Mouse (Mus musculus): Measurements from ENCODE around the gene Cd80.

The Cd80 gene

GRCm38 (mm10) chr16:38450707-38451106, 4.7 kb upstream of the Cd80 start:
- no peak for DNase-seq

DNA sequence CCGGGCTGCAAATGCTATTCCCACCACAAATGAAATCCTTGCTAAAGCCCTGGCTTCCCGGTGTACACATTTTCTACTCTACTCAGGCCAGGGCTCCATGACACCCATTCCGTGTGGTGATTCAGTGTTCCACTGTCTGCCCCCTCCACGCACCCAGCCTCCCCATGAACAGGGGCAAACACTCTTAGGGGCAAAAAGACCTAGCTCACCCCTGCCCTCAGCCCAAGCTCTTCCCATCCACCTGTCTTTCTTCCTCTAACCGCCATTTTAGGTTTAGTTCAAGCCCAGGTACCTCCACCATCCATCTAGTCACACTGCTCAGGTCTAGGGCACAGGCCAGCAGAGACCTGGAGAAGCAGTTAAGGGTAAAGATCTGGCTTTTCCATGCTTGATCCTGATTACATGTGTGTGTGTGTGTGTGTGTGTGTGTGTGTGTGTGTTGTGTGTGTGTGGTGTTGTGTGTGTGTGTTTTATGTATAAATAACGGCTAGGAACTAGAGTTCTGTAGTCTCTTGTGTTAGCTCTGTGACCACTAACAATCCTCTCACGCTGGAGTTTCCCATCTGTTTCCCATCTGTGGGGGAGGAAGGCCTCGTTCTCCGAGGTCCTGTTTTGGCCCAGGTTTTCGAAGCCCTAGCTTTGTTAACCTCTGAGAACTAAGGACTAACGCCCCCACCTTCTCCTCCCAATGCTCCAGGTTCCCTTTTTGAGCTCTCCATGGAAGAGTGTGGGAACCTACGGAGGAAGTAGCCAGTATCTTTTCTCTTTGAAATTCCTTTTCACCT, 3.7 kb upstream of the Cd80 start:
- no peak for DNase-seq

GRCm38 (mm10) chr16:38452442-38453202, 2.7 kb upstream of the Cd80 start, which contains the start of gene Adprh:
Adprh (minus strand) TSS chr16:38452703.
- DNase-seq = peak; percentile 86

- no peak for DNase-seq
Measured at GRCm38 (mm10) chr16:38453203-38453553, 2.2 kb upstream of the Cd80 start.

DNA sequence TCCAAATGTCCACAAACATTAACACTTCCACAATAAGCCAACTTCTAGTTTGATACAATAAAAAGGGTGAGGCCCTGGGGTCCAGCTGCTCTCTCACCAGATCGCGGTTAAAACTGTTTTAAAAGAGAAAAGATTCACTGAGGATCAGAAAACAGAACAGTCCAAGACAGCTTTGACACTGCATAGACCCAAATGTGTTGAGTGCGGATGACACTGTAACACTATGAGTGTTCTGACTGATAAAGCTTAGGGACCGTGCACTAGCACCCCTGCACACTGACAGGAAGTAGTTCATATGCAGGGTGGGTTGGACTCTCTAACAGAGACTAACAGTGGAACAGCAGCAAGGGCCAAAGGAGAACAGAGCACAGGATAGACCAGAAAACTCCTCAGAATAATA, 1.4 kb upstream of the Cd80 start:
- no peak for DNase-seq

GRCm38 (mm10) chr16:38454533-38455254, 667 bp upstream of the Cd80 start:
- no peak for DNase-seq

- no peak for DNase-seq
Measured at GRCm38 (mm10) chr16:38456812-38457567, 1.6 kb downstream of the Cd80 start.

DNA sequence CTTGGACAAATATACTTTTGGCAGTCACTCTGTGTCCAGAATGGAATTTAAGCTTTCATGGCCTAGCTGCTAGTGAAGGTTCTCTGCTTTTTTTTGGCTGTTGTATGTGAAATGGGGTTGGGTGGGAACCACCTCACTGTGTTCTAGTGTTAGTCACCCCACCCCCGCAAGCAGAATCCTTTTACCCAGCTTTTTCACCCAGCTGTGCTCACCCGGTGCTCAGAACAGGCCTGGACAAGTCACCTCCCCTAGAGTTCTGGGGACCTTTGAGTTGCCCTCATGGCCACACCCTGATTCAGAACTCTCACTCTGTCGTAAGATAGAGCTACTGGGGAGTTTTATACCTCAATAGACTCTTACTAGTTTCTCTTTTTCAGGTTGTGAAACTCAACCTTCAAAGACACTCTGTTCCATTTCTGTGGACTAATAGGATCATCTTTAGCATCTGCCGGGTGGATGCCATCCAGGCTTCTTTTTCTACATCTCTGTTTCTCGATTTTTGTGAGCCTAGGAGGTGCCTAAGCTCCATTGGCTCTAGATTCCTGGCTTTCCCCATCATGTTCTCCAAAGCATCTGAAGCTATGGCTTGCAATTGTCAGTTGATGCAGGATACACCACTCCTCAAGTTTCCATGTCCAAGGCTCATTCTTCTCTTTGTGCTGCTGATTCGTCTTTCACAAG, 3.4 kb downstream of the Cd80 start:
- no peak for DNase-seq

DNA sequence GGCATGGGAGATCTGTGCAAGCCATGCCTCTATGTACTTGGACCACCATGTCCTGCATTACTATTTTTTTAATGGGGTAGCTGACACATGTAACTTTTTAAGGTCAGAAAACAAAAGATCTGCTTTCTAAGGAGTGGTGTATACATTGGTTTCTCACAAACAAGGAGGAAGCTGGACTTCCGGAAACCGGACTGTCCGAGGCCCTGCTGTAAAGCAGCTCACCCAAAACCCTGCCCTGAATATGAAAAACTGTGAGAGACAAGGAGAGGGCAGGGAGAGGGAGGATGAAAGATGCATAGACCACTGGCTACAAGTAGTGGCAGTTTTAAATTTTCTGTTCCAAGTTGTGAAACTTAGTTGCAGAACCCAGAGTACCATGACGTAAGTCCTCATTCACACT, 4.6 kb downstream of the Cd80 start:
- DNase-seq = no peak

DNA sequence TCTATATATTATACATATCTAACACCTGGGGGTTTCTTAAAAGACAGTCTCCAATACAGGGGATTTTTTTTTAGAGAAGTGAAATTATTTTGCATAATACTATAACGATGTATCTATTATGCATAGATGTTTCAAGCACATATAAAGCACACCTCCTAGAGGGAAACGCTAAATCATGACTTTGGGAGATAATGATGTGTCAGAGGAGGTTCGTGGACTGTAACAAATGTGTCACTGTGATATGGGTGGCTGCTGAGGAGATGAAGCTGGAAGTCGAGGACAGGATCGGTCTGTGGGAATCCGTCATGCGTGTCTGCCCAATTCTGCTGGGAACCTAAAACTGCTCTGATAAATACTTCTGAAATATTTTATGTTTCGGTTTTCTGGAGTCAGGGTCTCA, 6.4 kb downstream of the Cd80 start:
- no peak for DNase-seq

DNA sequence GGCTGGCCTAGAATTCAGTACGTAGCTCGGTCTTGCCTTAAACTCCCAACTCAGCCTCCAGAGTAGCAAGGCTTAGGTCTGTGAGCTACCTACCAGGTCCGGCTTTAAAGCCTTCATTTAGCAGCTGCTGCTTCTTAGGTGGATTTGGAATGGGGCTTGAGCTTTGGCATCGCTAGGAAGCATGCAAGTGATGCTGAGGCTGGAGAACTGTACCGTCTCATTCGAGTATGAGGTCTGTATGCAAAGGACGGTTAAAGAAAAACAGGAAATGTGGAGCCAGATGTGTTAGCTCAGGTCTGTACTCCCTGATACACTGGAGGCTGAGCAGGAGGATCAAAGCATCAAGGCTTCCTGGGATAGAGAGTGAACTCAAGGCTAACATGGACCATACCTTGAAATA, 6.8 kb downstream of the Cd80 start:
- no peak for DNase-seq

DNA sequence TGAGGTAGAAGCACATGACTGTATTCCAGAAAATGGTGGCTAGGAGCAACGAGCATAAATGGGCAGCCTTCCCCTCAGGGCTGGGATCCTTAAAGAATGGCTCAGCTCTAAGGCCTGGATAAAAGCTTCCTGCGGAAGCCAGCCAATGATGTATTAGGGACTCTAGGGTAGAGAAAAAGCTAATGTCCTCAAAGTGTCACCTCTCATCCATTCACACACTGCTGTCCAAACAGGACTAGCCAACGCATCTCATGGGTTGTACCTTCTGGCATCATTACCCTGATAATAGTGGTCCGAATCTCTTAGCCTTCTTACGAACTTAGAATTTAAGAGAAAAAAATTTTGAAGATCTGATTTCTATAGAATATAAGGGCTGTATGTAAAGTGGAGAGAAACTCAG, 7.9 kb downstream of the Cd80 start:
- no peak for DNase-seq

DNA sequence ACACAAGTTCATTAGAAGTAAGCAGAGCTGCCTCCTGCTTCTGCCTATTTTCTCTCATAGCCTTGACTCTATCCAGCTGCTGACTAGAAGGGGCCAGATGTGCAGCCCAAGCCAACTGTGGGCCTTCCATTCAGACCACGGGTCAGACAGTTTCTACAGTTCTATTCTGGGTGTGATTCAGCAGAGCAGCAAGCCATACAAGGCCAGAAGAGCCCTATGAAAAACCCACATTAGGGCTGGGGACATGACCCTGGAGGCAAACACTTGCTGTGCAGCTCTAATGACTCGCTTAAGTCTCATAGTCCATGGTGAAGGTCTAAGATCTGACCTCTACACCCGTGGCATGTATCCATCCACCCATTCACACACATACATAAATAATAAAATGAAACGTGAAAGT, 10.7 kb downstream of the Cd80 start:
- no peak for DNase-seq

DNA sequence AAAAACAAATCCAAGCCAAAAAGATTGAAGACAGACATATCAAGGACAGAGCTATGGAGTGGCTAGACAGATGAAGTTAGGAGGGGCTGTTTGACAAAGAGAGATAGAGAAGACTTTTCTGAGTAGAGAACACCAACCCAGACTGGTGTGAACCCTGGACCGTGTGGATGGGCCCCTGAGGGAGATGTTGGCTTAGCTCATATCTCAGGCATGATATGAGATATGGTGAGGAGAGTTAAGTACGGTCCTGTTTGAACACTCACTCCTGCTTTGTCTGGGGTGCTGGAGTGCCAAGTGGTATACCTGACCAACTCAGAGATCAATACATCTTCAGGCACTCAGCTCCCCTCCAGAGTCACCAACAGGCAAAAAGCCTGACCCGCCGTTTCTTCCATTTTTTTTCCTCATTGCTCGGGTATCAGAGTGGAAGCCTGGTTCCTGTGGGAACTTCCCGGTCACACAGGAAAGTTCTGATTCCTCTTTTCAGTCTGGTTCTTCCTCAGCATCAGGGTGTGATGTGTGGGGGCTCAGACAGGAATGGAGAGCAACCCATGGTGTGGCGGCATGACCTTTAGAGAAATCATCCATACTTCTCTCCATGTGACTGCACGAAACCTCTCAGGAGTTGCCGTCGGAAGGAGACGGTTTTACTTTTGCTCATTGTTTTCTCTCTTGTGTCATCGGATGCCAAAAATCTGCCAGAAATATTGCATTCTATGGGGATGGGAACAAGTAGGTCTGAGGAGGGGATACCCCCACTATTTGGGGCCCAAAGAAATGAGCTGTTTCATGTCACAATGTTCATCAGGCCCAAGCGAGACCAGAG, 11.9 kb downstream of the Cd80 start:
- DNase-seq = no peak

DNA sequence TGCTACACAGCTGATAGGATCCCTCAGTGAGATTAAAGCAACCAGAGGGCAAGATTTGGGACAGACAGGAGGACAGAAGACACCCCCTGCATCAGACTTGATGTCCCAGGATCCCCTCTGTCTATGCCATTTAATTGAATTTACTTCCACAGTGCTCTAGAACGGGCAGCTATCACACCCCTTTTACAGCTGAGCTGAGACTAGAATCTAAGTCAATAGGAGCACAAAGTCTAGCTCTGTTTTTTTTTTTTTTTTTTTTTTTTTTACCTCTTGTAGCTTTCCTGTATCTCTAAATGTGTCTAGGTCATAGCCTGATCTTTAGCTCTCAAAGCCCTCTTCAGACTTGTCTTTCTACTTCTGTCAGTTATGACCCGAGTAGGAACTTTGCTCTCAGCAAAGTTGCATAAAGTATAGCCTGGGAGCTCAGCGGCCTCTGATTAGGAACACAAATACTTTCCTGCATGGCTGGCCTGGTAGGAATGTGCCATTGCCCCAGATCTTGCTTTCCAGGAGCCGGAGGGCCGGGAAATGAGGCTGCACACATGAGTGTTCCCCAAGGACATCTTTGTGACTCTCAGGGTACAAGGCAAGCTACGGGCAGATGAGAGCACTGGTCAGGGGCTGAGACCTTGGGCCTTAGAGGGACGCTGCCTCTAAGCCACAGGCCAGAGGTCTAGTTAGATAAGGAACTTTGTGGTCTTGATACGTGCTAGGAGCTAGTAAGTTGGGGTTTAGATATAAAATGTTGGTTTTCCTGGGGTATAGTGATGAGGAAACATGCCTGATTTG, 12.8 kb downstream of the Cd80 start:
- DNase-seq = no peak

GRCm38 (mm10) chr16:38468706-38469018, 13.3 kb downstream of the Cd80 start:
- DNase-seq = no peak

DNA sequence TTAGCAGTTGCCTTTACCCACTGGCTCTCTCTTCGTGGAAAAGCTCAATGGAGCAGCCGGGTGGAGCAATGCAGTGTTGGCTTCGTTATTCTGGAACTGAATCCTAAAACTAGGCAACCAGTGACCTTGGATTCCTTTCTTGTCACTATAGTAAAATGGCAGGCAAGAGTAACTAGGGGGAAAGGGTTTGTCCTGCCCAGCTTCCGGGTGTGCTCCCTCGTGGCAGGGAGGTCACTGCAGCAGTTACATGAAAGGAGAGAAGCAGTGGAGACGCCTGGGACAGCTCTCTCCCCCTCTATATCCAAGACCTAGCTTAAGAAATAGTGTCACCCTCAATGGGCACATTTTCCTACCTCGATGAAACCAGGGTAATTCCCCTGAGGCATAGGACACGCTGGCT, 14.1 kb downstream of the Cd80 start:
- DNase-seq = no peak

- DNase-seq = no peak
Measured at GRCm38 (mm10) chr16:38471697-38472506, 16.5 kb downstream of the Cd80 start.

GRCm38 (mm10) chr16:38472507-38472873, 17.1 kb downstream of the Cd80 start:
- DNase-seq = no peak

- DNase-seq = no peak
Measured at GRCm38 (mm10) chr16:38473661-38474060, 18.3 kb downstream of the Cd80 start.

Measured in thymus, postnatal 25 days (tissue).